Mouse (Mus musculus) limb, embryonic 14.5 days (tissue): ENCODE measurements around the gene Lrch3. TPM values are rescaled to one million over a fixed set of nuclear protein-coding genes. Genes with fewer than 3 reads are reported as not detected.
A peak's percentile ranks its signal among the peaks of the same experiment; 100 is the strongest.

Experiments
- ATAC-seq: fragments of 200-750 bp; cut with Nextera tagmentation; 2 replicates; pipeline ENCODE4 v1.8.0; 2017; ENCODE audit warnings: low read depth, moderate number of reproducible peaks, moderate TSS enrichment; ENCODE audit not compliant: low FRiP score
- DNase-seq: peaks from one replicate; pipeline ENCODE4 v3.0.0-alpha.2; 2015; ENCODE audit warnings: low spot score
- H3K27ac ChIP-seq: fragments of 300-500 bp; sonication (generic); replicated peaks from 2 replicates; pipeline ENCODE4 v1.5.1; 2014; ENCODE audit warnings: low read depth, mild to moderate bottlenecking, low read length, moderate library complexity, mixed read lengths
- H3K27me3 ChIP-seq: fragments of 300-500 bp; sonication (generic); 2 replicates; pipeline ENCODE4 v1.6.1; 2014; ENCODE audit warnings: low read length, mixed read lengths; ENCODE audit not compliant: control insufficient read depth, insufficient read depth
- H3K36me3 ChIP-seq: fragments of 300-500 bp; sonication (generic); 2 replicates; pipeline ENCODE4 v1.6.1; 2014; ENCODE audit warnings: mild to moderate bottlenecking, low read length, moderate library complexity, mixed read lengths; ENCODE audit not compliant: control insufficient read depth, insufficient read depth
- H3K4me1 ChIP-seq: fragments of 300-500 bp; sonication (generic); 2 replicates; pipeline ENCODE4 v1.6.1; 2014; ENCODE audit warnings: antibody characterized with exemption, low read length, mixed read lengths; ENCODE audit not compliant: control insufficient read depth, insufficient read depth
- H3K4me2 ChIP-seq: fragments of 300-500 bp; sonication (generic); replicated peaks from 2 replicates; pipeline ENCODE4 v1.6.1; 2014; ENCODE audit warnings: low read depth, mild to moderate bottlenecking, low read length, moderate library complexity; ENCODE audit not compliant: severe bottlenecking
- H3K4me3 ChIP-seq: fragments of 300-500 bp; sonication (generic); replicated peaks from 2 replicates; pipeline ENCODE4 v1.5.1; 2014; ENCODE audit warnings: low read length
- H3K9ac ChIP-seq: fragments of 300-500 bp; sonication (generic); 2 replicates; pipeline ENCODE4 v1.6.1; 2014; ENCODE audit warnings: mild to moderate bottlenecking, low read depth, low read length, moderate library complexity; ENCODE audit not compliant: severe bottlenecking
- H3K9me3 ChIP-seq: fragments of 300-500 bp; sonication (generic); 2 replicates; pipeline ENCODE4 v1.6.1; 2016; ENCODE audit warnings: low read length; ENCODE audit not compliant: control insufficient read depth
- POLR2A ChIP-seq: fragments of 200-500 bp; IDR thresholded peaks from 2 replicates; pipeline ENCODE4 v1.8.0; 2012; ENCODE audit warnings: inconsistent platforms, mild to moderate bottlenecking, moderate library complexity, borderline replicate concordance; ENCODE audit not compliant: insufficient read depth, insufficient read length; ENCODE audit errors: extremely low read depth
- WGBS: fragments of 180-500 bp; shearing (Covaris S2); extraction: QIAGEN DNeasy Blood & Tissue Kit; methylation state at CpG from one replicate; pipeline ENCODE4 v1.1.7; 2014; 5-methylcytosine and 5-hydroxymethylcytosine counted together
- polyA plus RNA-seq, 2 experiments: library from polyadenylated mRNA; depleted of rRNA in 1 of 2; stranded (reverse) in 1 of 2; unstranded in 1 of 2; fragments of >200 nt; fragmentation: Nextera tagmentation in 1 of 2; extraction: Ambion mirVana in 1 of 2; gene quantifications; 2 replicates each; pipeline versions ENCODE4 v1.2.1 to v1.2.3; 2012 to 2014

The Lrch3 gene
- polyA plus RNA-seq (2012; rRNA removed) (56.3 and 68.0 TPM in 2 replicates), polyA plus RNA-seq (2014; fragmentation: Nextera tagmentation; extraction: Ambion mirVana) (24.9 and 30.4 TPM in 2 replicates)

GRCm38 (mm10) chr16:32913937-32914881, at the start of gene Lrch3:
Gene Lrch3, plus strand, starts transcription at chr16:32914100.
- H3K4me1 ChIP-seq: 0 out of 2 replicates have a peak, but pooled peaks cover 3% of the 10 kb centered on the region
- peak; percentile 92 for DNase-seq
- peak within 1 kb of the TSS; percentile 88 for H3K27ac ChIP-seq
- TF ChIP-seq POLR2A: peak; percentile 87; the same call in 1 of the 2 replicates
- ATAC-seq: peak; percentile 92
- H3K4me2 ChIP-seq: peak within 1 kb of the TSS; percentile 74
- H3K9me3 ChIP-seq: no peaks in the 10 kb centered on the region
- WGBS: 1% methylated on average over 50 of the region's 85 CpGs
- H3K4me3 ChIP-seq: peak within 1 kb of the TSS; percentile 94
- H3K27me3 ChIP-seq: no peaks in the 10 kb centered on the region
- no peaks in the 10 kb centered on the region for H3K36me3 ChIP-seq
- H3K9ac ChIP-seq: peak within 1 kb of the TSS; percentile 97

DNA sequence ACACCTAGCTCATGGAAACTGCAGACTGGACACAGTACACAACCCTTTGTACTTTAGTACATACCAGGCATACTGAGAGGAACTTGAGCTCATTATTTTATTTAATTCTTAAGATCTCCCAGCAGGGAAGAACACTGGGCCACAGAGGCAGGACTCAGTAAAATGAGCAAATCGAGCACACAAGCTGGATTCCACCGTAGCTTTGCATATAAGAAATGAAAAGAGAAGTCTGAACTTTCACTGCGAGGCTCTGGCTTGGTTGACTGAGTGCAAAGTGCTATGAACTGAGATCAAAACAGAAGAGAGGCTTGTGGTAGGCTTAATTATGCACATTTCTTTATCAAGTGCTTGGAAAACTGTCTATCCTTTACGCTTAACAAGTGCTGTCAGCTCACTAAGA, 48.5 kb upstream of the Lrch3 start:
- no peak for ATAC-seq
- 90% methylated on average over 4 of the region's 4 CpGs for WGBS
- no peak for TF ChIP-seq POLR2A

GRCm38 (mm10) chr16:32866713-32867112, 47.2 kb upstream of the Lrch3 start:
- Histone ChIP-seq H3K27ac (no peak overlapping the region), H3K4me3 (no peak overlapping the region; the same call in 1 of the 2 replicates), H3K4me2 (peak overlapping the region; percentile 92; the same call in 1 of the 2 replicates), H3K36me3 (no peaks in the 10 kb centered on the region; the same call in none of the 2 replicates), H3K4me1 (peaks cover 15% of the 10 kb centered on the region), H3K9me3 (no peaks in the 10 kb centered on the region), H3K27me3 (no peaks in the 10 kb centered on the region), H3K9ac (no peak overlapping the region)
- no peak for TF ChIP-seq POLR2A
- ATAC-seq (no peak), DNase-seq (no peak)
- WGBS: 83% methylated on average over 5 of the region's 5 CpGs

More for the DNA sequence above, 48.5 kb upstream of the Lrch3 start:
- H3K4me2 ChIP-seq: no peak overlapping the region
- H3K27ac ChIP-seq: no peak overlapping the region
- H3K4me3 ChIP-seq: no peak overlapping the region
- H3K4me1 ChIP-seq: peaks cover 15% of the 10 kb centered on the region
- no peaks in the 10 kb centered on the region; the same call in none of the 2 replicates for H3K36me3 ChIP-seq
- no peaks in the 10 kb centered on the region for H3K9me3 ChIP-seq
- no peaks in the 10 kb centered on the region for H3K27me3 ChIP-seq
- no peak for DNase-seq
- no peak overlapping the region for H3K9ac ChIP-seq

GRCm38 (mm10) chr16:32867919-32868552, 45.9 kb upstream of the Lrch3 start:
- ATAC-seq: peak; percentile 99

DNA sequence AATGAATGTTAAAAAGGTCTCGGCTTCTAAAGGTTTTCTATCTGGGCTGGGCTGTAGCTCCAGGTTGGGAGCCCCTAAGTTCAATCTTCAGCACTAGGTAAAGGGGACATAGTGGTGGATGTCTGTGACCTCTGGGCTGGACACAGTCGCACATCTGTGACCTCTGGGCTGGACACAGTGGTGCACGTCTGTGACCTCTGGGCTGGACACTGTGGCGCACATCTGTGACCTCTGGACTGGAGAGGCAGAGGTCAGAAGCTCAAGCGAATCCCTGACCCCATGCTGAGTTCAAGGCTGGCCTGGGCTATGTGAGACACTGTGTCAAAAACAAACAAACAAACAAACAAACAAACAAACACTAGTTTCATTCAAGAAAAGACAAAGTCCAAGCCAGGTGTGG, 43.7 kb upstream of the Lrch3 start:
- no peak for ATAC-seq
- 67% methylated on average over 5 of the region's 5 CpGs for WGBS
- H3K4me1 ChIP-seq: peaks cover 15% of the 10 kb centered on the region
- H3K4me3 ChIP-seq: no peak overlapping the region
- H3K9ac ChIP-seq: no peak overlapping the region
- TF ChIP-seq POLR2A: no peak
- no peak overlapping the region for H3K4me2 ChIP-seq
- H3K36me3 ChIP-seq: no peaks in the 10 kb centered on the region
- H3K27me3 ChIP-seq: no peaks in the 10 kb centered on the region
- no peak for DNase-seq
- no peak overlapping the region for H3K27ac ChIP-seq
- no peaks in the 10 kb centered on the region for H3K9me3 ChIP-seq

More at GRCm38 (mm10) chr16:32867919-32868552, 45.9 kb upstream of the Lrch3 start:
- Histone ChIP-seq H3K4me2 (peak overlapping the region; percentile 92), H3K9ac (peak overlapping the region; percentile 74), H3K27ac (peak overlapping the region; percentile 52; the same call in 1 of the 2 replicates), H3K4me3 (peak overlapping the region; percentile 88), H3K36me3 (no peaks in the 10 kb centered on the region; the same call in none of the 2 replicates), H3K27me3 (no peaks in the 10 kb centered on the region), H3K9me3 (no peaks in the 10 kb centered on the region), H3K4me1 (peaks cover 15% of the 10 kb centered on the region)
- WGBS: under 1% methylated on average over 35 of the region's 35 CpGs
- peak; percentile 90 for DNase-seq
- TF ChIP-seq POLR2A: no peak
